Mouse (Mus musculus): ENCODE data around the gene Trim54. TPM values are rescaled to one million over a fixed set of nuclear protein-coding genes. Genes with fewer than 3 reads are reported as not detected.

Trim54 gene
- total RNA-seq (2021): 1 to 10 TPM; 1.4 to 2.8 TPM

DNA sequence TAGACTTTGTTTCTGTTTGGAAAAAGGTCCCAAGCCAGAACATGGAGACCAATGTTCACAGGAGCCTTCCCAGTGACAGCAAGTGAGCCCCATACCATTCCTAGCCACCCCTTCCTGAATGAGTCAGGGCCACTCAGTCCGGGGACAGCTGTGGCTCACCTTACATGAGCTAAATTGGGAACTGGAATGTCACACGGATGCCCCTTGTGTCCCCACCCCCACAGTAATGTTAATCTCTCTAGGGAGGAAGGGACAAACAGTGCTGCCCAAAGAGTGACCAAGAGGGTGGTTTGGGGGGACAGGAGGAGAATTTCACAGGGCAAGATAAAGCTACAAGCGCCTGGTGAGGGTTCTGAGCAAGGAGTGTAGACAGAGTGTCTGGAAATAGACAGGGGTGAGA lies at the start of gene Trim54:
TSS of gene Trim54 (plus strand) at position 359 of the 400 bp plus-strand sequence.
- no peak for DNase-seq (ENCODE audit: low spot score in 2 of 2)
- intact Hi-C loops (cut with DNase I): no loop called here

DNA sequence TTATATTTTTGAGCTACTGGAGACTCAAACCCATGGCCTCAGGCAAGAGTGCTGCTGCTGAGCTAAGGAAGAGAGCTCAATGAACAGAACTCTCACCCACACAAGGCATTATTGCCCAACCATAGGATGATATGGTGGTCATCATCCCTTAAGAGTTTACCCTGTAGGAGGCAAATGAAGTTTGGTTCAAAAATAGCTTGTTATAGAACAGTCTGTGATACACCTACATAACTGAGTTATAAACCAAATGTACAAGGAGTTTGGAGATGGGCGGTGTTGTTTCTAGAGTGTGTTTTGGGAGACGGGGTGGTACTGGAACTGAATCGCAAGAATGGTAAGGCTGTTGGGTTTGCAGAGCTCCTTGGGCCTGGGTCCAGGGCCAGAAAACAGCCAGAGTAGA lies 46.7 kb upstream of the Trim54 start:
- intact Hi-C loops (cut with DNase I): no loop called here
- no peak for DNase-seq (ENCODE audit: low spot score in 2 of 2)

DNA sequence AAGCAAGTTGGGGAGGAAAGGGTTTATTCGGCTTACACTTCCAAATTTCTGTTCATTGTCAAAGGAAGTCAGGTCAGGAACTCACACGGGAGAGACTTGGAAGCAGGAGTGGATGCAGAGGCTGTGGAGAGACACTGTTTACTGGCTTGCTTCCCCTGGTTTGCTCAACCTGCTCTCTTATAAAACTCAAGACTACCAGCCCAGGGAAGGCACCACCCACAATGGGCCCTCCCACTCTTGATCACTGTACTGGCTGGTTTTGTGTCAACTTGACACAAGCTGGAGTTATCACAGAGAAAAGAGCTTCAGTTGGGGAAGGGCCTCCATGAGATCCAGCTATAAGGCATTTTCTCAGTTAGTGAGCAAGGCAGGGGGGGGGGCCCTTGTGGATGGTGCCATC lies 45.5 kb upstream of the Trim54 start:
- DNase-seq (ENCODE audit: low spot score in 2 of 2): no peak

GRCm38 (mm10) chr5:31071821-31072220 lies 44.7 kb upstream of the Trim54 start:
- intact Hi-C loops (cut with DNase I): no loop called here
- DNase-seq (ENCODE audit: low spot score in 2 of 2): no peak

More for the DNA sequence above, 45.5 kb upstream of the Trim54 start:
- intact Hi-C loops (cut with DNase I): no loop called here

- intact Hi-C loops (cut with DNase I): no loop called here
- no peak for DNase-seq (ENCODE audit: low spot score in 2 of 2)
These were observed 43.3 kb upstream of the Trim54 start for GRCm38 (mm10) chr5:31073176-31073575.

DNA sequence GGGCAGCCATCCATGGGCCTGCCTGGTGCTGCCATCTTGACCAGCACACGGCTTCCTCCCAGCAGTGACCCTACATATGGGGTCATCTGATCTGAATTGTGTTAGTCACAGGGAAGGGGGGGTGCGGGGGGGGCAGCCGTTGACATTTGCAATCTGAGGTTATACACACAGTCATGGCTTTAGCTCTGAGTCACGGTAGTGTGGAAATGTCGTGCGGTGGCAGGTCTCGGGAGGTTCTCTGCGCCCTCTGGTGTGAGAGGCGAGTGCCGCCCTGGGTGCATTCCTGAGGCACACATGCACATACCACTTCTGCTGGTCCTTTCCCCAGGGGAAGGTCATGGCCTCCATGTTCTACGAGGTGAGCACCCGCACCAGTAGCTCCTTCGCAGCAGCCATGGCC lies 40.2 kb upstream of the Trim54 start:
- no peak for DNase-seq (ENCODE audit: low spot score in 2 of 2)
- intact Hi-C loops (cut with DNase I): no loop called here

DNA sequence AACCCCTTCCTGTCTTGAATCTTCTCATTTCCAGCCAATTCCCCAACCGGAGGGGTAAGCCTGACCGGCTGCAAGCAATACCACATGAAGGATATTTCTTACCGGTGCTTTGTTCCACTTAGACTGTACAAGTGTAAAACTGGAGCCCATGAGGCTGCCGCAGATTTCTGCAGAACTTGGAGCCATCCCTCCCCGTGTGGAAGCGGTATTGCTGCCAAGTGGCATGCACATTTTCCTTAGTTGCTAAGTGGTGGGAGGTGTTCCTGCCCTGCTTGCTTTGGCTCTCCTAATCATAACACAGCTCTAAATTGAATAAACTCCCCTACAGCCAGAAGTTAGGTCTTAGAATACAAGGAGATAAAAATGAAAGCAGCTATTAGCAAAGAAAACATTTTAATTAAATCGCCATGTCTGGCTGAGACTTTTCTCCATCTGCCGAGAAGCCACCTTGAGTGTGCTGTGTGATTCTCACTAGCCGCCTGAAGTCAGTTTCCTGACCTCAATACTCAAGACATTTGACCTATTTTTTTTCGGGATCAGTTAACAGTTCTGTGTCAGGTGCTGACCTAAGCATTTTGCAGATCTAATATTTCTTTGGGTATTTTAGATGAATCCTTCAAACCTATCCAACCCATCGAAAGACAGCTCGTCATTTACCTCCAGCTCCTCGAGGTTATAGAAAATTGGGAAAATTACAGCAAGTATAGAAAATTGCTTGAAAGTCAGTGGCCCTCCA lies 36.3 kb upstream of the Trim54 start:
- intact Hi-C loops (cut with DNase I): loop anchor here (5.0 kb wide), 1 partner anchor 42 kb away; no protein-coding TSS in a partner anchor
- DNase-seq (ENCODE audit: low spot score in 2 of 2): peak; percentile 71 to 77

GRCm38 (mm10) chr5:31080795-31081164 lies 35.7 kb upstream of the Trim54 start:
- DNase-seq (ENCODE audit: low spot score in 2 of 2): no peak
- intact Hi-C loops (cut with DNase I): loop anchor here (5.0 kb wide), 1 partner anchor 42 kb away; no protein-coding TSS in a partner anchor

GRCm38 (mm10) chr5:31081386-31081785 lies 35.1 kb upstream of the Trim54 start:
- intact Hi-C loops (cut with DNase I): loop anchor here (5.0 kb wide), 1 partner anchor 41 kb away; no protein-coding TSS in a partner anchor
- no peak for DNase-seq (ENCODE audit: low spot score in 2 of 2)

- no peak for DNase-seq (ENCODE audit: low spot score in 2 of 2)
- intact Hi-C loops (cut with DNase I): loop anchor here (5.0 kb wide), 1 partner anchor 40 kb away; no protein-coding TSS in a partner anchor
These were observed 34.2 kb upstream of the Trim54 start for GRCm38 (mm10) chr5:31082355-31082754.

DNA sequence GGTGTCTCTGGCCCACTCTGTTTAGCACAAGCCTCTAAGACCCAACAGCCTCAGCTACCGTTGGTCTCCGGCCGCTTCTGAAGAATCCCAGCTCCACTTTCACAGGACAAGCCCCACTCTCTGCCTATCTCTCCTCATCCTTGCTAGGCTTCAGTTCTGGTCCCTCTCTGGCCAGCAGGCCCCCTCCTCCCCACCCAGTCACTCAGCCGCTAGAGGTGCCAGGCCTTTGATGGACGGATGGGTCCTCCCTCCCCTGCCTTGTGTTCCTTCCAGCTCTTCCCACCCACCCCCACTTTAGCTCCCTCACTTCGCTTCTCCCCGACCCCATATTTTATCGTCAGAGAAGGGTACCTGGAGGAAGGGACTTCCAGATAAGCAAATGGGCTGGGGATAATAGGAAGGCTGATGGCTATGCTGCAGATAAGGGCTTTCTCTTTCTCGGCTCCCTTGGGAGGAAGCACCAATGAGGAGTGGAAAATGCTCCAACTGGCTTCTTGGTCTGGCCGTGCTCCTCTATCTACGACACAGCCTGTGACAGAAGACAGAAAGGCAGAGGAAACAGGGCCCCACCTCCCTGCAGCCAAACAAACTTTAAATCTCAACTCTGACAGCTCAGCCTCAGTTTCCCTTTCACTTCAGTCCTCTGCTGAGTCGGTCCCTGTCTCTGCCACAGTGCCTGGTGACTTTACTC lies 33.4 kb upstream of the Trim54 start:
- intact Hi-C loops (cut with DNase I): loop anchor here (5.0 kb wide), 1 partner anchor 39 kb away; no protein-coding TSS in a partner anchor
- DNase-seq (ENCODE audit: low spot score in 2 of 2): no peak

DNA sequence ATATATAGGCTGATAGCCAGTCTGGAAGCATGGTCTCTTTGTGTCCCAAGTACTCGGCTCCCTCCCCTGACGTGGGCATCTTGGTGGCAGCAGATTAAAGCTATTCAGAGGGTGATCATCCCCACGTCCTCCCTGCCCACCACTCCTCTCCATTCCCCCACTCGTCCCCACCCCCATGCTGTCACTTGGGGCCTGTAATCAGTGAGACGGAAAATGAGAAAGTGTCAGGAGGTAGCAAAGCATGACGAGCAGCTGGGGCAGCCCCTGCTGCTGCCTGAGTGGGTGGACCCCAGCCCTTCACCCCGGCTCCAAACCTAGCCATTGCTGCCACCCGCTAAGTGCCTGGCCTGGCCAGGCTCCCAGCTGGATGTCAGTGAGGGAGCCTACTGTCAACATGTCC lies 32.6 kb upstream of the Trim54 start:
- no peak for DNase-seq (ENCODE audit: low spot score in 2 of 2)
- intact Hi-C loops (cut with DNase I): loop anchor here (5.0 kb wide), 1 partner anchor 38 kb away; no protein-coding TSS in a partner anchor

- no peak for DNase-seq (ENCODE audit: low spot score in 2 of 2)
- intact Hi-C loops (cut with DNase I): no loop called here
These were observed 29.9 kb upstream of the Trim54 start for GRCm38 (mm10) chr5:31086606-31087005.

DNA sequence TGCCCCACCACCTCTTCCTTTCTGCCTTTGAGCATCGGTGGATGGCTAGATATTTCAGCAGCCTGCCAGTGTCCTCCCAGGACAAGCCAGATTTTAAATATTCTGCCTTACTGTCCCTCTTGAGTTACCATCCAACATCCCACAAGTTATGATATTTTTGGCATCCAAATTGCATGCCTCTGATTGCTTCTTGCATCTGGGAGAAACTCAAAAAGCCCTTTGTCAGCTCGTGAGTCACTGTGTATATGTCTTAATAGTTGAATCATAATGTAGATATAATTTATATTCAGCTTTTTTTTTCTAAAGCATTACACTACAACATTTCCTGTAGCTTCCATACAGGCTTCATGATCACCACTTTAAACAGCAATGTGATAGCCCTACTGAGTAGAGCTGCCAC lies 29.4 kb upstream of the Trim54 start:
- intact Hi-C loops (cut with DNase I): no loop called here
- no peak for DNase-seq (ENCODE audit: low spot score in 2 of 2)

GRCm38 (mm10) chr5:31092231-31092975 lies 24.1 kb upstream of the Trim54 start:
- DNase-seq (ENCODE audit: low spot score in 2 of 2): peak; percentile 75 to 83
- intact Hi-C loops (cut with DNase I): no loop called here

DNA sequence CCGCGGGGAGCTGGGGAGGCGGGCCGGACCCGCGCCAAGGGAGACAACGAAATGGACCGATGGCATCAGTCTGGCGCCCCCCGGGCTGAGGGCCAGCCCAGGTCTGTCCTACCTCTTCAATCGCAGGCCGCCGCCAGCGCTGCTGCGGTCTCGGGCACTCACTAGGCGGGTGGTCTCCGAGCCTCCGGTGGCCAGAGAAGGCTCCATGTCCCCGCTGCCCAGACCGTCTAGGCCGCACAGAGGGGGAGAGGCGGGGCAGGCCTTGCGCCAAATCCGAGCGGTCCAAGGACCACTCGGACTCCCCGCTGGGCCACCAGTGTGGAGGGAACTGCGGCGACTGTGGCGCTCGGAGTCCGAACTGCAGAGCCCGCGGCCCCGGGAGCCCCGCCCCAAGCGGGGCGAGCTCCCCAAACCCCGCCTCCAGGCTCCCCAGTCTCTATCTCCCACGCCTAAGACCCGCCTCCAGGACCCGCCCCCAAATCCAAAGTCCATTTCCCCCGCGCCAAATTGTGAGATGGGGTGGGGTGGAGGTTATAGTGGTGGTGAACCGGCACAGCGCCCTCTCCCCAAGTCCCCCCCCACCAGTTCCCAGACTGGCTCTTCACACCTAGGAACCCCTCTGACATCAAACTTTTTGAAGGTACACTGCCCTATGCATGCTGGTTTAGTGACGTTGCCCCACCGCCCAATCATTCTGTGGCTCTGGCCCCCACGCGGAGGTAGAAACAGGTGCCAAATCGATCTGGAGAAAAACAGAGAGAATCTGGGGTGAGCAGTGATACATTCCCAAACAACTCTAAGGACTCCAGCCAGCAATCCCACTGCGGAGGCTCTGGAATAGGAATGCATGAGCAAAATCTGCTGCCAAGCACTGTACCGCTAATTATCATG lies 23.1 kb upstream of the Trim54 start:
- intact Hi-C loops (cut with DNase I): no loop called here
- peak; percentile 61 to 80 for DNase-seq (ENCODE audit: low spot score in 2 of 2)

DNA sequence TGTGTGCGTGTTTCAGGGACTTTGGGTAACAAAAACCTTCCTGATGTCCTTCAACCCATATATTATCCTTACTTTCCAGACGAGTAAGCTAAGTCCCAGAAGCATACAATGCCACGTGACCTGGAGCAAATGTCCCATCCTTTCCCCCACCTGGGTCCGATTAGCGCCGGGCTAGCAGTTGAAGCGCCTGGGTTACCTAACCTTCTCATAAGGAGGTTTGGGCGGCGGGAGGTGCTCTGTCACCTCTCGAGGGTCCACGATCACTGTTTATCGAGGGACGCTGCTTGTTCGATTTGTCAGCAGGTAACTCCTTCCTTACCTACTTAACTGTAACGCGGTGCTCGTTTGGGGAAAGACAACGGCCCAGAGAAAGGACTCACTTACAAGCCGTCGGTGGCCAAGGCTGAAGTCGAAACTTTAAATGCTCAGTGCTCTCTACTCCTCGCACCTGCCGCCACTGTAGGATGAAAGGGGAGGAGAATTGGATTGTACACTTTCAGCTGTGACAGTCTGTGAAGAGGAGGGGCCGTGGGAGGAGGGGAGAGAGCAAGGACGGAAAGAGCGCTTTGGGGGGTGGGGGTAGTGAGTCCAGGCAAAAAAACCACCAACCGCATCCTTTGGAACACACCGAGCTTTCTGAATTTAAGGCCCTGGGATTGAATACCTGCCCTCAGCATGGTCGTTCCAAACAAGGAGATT lies 22.3 kb upstream of the Trim54 start:
- DNase-seq (ENCODE audit: low spot score in 2 of 2): no peak
- intact Hi-C loops (cut with DNase I): no loop called here

- intact Hi-C loops (cut with DNase I): no loop called here
- DNase-seq (ENCODE audit: low spot score in 2 of 2): peak; percentile 68 to 82
These were observed 21.5 kb upstream of the Trim54 start for GRCm38 (mm10) chr5:31094799-31095691.

Measured in left cerebral cortex, postnatal 36 days (tissue).